Mouse (Mus musculus): ENCODE results near the gene Cacna2d3. TPM values are rescaled to one million over a fixed set of nuclear protein-coding genes. Genes with fewer than 3 reads are reported as not detected.

Gene Cacna2d3
- polyA plus RNA-seq, 1 experiment from 2014 or later, result 0.54 TPM

DNA sequence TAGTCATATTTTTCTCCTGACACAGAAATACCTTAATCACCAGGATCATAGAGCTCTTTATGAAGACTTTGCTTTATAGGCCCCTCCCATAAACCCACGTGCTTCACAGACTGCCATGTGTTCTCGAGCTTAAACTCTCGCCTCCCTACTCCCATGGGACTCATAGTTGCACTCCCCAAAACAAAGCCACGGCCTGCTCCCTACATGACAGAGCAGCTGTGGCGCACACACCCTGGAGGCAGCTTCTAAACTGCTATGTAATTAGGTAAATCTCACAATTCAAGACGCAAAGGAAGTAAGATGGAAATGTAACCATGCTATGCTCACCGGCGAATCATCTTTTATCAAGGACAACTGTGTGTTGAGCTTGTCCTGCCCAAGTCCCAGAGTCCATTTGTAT is 319.2 kb downstream of the Cacna2d3 start:
- H3K4me3 ChIP-seq (ENCODE audit: low read length), result no peak overlapping the region
- no peak for ATAC-seq (replicated peaks; ENCODE audit: extremely low read depth, insufficient read depth, low FRiP score)
- no peak overlapping the region for H3K9ac ChIP-seq (ENCODE audit: low read length)
- H3K36me3 ChIP-seq (ENCODE audit: control insufficient read depth, insufficient read depth), result no peaks in the 10 kb centered on the region
- no peaks in the 10 kb centered on the region for H3K27me3 ChIP-seq (ENCODE audit: control insufficient read depth, insufficient read depth, low read length)
- H3K27ac ChIP-seq (ENCODE audit: low read length), result no peak overlapping the region
- WGBS, result 65% methylated on average over 8 of the region's 8 CpGs
- H3K4me2 ChIP-seq (ENCODE audit: low read depth, low read length), result no peak overlapping the region
- no peaks in the 10 kb centered on the region for H3K9me3 ChIP-seq (replicated peaks; ENCODE audit: control insufficient read depth, low read length)
- no peaks in the 10 kb centered on the region for H3K4me1 ChIP-seq (ENCODE audit: control insufficient read depth, insufficient read depth, low read length)

DNA sequence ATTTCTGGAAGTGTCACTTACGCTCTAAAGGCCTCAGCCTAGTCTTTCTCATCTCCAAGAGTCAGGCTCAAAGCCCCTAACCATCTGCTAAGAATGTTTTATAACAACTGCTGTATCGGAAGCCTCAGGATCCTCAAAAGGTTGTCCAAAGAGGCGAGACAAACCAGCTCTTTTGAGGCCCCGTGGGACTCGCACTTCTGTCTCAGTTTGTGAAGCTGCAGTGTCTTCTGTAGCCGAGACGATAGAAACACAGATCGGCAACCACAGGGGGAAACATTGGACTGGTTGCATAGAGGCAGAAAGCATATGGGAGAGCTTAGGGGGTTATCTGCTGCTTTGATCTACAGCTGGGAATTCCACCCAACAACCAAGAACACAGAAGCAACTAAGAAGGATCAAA is 327.9 kb downstream of the Cacna2d3 start:
- no peak for ATAC-seq (replicated peaks; ENCODE audit: extremely low read depth, insufficient read depth, low FRiP score)
- Histone ChIP-seq H3K9ac (ENCODE audit: low read length) (no peak overlapping the region), H3K4me3 (ENCODE audit: low read length) (no peak overlapping the region), H3K4me1 (ENCODE audit: control insufficient read depth, insufficient read depth, low read length) (no peaks in the 10 kb centered on the region), H3K36me3 (ENCODE audit: control insufficient read depth, insufficient read depth) (no peaks in the 10 kb centered on the region), H3K9me3 (replicated peaks; ENCODE audit: control insufficient read depth, low read length) (no peaks in the 10 kb centered on the region), H3K4me2 (ENCODE audit: low read depth, low read length) (no peak overlapping the region), H3K27ac (ENCODE audit: low read length) (no peak overlapping the region), H3K27me3 (ENCODE audit: control insufficient read depth, insufficient read depth, low read length) (no peaks in the 10 kb centered on the region)
- 65% methylated on average over 8 of the region's 8 CpGs for WGBS

DNA sequence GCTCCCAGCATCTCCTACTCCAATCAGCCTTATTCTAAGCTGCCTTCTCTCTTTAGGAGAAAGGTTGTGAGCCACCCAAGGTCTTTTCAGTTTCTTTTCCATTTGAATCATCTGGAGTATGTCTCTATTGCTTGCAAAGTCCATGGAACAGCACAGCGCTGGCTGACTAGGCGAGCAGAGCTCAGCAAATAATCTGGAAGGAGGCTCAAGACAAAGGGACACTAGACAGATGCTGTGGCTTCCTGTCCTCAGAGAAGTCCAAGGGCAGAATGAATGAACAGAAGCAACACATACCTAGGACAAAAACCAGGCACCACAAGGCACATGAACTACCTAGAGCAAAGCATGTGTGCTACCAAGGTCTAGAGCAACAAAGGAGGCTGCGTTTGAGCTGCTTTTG is 328.8 kb downstream of the Cacna2d3 start:
- H3K9ac ChIP-seq (ENCODE audit: low read length), result no peak overlapping the region
- WGBS, result 83% methylated on average over 3 of the region's 3 CpGs
- ATAC-seq (replicated peaks; ENCODE audit: extremely low read depth, insufficient read depth, low FRiP score), result no peak
- H3K36me3 ChIP-seq (ENCODE audit: control insufficient read depth, insufficient read depth), result no peaks in the 10 kb centered on the region
- no peaks in the 10 kb centered on the region for H3K27me3 ChIP-seq (ENCODE audit: control insufficient read depth, insufficient read depth, low read length)
- H3K27ac ChIP-seq (ENCODE audit: low read length), result no peak overlapping the region
- H3K4me3 ChIP-seq (ENCODE audit: low read length), result no peak overlapping the region
- no peak overlapping the region for H3K4me2 ChIP-seq (ENCODE audit: low read depth, low read length)
- no peaks in the 10 kb centered on the region for H3K9me3 ChIP-seq (replicated peaks; ENCODE audit: control insufficient read depth, low read length)
- H3K4me1 ChIP-seq (ENCODE audit: control insufficient read depth, insufficient read depth, low read length), result no peaks in the 10 kb centered on the region

DNA sequence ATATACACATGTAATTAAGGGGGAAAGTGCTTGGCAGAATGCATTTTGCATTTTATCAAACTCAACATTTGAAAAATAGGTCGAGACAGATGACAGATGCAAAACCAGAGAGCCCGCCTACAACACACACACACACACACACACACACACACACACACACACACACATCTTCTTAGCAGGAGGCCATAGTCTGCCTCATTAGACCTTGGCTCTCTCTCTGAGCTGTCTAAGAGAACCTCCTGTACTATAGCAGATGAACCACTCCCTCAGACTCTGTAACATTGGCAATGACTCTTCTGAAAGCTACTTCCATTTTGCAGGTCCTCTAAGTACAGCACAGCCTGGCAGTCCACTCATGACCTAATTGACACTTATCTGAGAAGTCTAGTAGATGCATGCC is 330.2 kb downstream of the Cacna2d3 start:
- H3K36me3 ChIP-seq (ENCODE audit: control insufficient read depth, insufficient read depth), result no peaks in the 10 kb centered on the region
- no peak for ATAC-seq (replicated peaks; ENCODE audit: extremely low read depth, insufficient read depth, low FRiP score)
- H3K4me3 ChIP-seq (ENCODE audit: low read length), result no peak overlapping the region
- H3K9me3 ChIP-seq (replicated peaks; ENCODE audit: control insufficient read depth, low read length), result no peaks in the 10 kb centered on the region
- H3K27ac ChIP-seq (ENCODE audit: low read length), result no peak overlapping the region
- H3K4me2 ChIP-seq (ENCODE audit: low read depth, low read length), result no peak overlapping the region
- WGBS, result 59% methylated on average over 2 of the region's 2 CpGs
- no peaks in the 10 kb centered on the region for H3K4me1 ChIP-seq (ENCODE audit: control insufficient read depth, insufficient read depth, low read length)
- no peak overlapping the region for H3K9ac ChIP-seq (ENCODE audit: low read length)
- H3K27me3 ChIP-seq (ENCODE audit: control insufficient read depth, insufficient read depth, low read length), result no peaks in the 10 kb centered on the region

DNA sequence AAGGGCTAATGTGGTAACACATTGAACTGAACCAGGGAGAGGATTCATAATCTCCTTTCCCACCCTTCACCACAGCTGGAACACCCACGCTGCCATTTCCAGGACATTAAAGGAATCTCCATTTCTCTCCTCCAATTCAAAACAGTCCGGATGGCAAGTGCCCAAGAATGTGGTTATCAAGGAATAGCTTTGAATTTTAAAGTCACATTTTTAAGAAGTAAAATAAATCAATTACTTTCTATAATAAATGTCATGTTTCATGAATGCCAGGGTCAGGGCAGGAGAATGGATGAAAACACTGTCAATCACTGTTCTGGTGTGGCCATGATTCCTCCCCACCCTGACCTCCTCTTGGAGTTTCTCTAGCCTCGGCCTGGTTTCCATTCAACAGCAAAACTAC is 333.9 kb downstream of the Cacna2d3 start:
- H3K9me3 ChIP-seq (replicated peaks; ENCODE audit: control insufficient read depth, low read length), result no peaks in the 10 kb centered on the region
- no peak overlapping the region for H3K4me2 ChIP-seq (ENCODE audit: low read depth, low read length)
- ATAC-seq (replicated peaks; ENCODE audit: extremely low read depth, insufficient read depth, low FRiP score), result no peak
- H3K27ac ChIP-seq (ENCODE audit: low read length), result no peak overlapping the region
- H3K9ac ChIP-seq (ENCODE audit: low read length), result no peak overlapping the region
- no peaks in the 10 kb centered on the region for H3K36me3 ChIP-seq (ENCODE audit: control insufficient read depth, insufficient read depth)
- H3K27me3 ChIP-seq (ENCODE audit: control insufficient read depth, insufficient read depth, low read length), result no peaks in the 10 kb centered on the region
- WGBS, result 76% methylated on average over 3 of the region's 3 CpGs
- no peaks in the 10 kb centered on the region for H3K4me1 ChIP-seq (ENCODE audit: control insufficient read depth, insufficient read depth, low read length)
- H3K4me3 ChIP-seq (ENCODE audit: low read length), result no peak overlapping the region

DNA sequence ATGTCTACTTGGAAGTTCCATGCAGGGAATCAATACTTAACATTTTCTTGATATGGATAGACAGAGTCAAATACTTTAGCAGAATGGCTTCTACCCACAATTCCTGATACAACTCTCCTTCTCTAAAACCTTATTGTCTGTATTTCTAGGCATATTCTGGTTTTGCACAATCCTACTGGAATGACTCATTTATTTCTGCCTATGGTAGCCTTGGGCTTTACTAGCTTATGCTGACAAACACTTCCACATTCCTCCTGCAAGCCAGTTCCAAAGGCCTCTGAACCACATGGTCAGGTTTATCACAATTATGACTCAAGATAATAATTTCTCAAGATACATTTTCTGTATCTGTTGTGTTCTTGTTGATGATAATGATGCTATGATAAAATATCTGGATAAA is 336.2 kb downstream of the Cacna2d3 start:
- no peaks in the 10 kb centered on the region for H3K36me3 ChIP-seq (ENCODE audit: control insufficient read depth, insufficient read depth)
- H3K4me2 ChIP-seq (ENCODE audit: low read depth, low read length), result no peak overlapping the region
- no peaks in the 10 kb centered on the region for H3K4me1 ChIP-seq (ENCODE audit: control insufficient read depth, insufficient read depth, low read length)
- H3K9me3 ChIP-seq (replicated peaks; ENCODE audit: control insufficient read depth, low read length), result no peaks in the 10 kb centered on the region
- H3K27ac ChIP-seq (ENCODE audit: low read length), result no peak overlapping the region
- no peak overlapping the region for H3K4me3 ChIP-seq (ENCODE audit: low read length)
- no peak overlapping the region for H3K9ac ChIP-seq (ENCODE audit: low read length)
- no peak for ATAC-seq (replicated peaks; ENCODE audit: extremely low read depth, insufficient read depth, low FRiP score)
- no peaks in the 10 kb centered on the region for H3K27me3 ChIP-seq (ENCODE audit: control insufficient read depth, insufficient read depth, low read length)

DNA sequence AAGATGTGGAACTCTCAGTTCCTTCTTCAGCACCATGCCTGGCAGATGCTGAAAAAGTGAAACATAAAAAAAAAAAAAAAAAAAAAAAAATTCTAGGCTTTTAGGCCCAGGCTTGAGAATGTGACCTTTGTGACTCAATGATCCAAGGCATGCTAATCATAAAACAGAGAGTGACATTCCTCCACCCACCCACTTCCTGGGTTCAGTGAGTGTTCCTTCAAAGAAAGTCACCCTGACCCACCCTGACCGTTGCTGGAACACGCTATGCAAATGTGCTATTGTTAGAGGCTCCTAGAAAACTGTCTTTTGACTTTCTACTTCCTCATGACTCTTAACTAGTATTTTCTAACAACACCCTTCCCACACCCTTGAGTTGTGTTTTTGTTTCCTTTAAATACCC is 338.9 kb downstream of the Cacna2d3 start:
- Histone ChIP-seq H3K4me2 (ENCODE audit: low read depth, low read length) (no peak overlapping the region), H3K4me3 (ENCODE audit: low read length) (no peak overlapping the region), H3K9ac (ENCODE audit: low read length) (no peak overlapping the region), H3K36me3 (ENCODE audit: control insufficient read depth, insufficient read depth) (no peaks in the 10 kb centered on the region), H3K4me1 (ENCODE audit: control insufficient read depth, insufficient read depth, low read length) (no peaks in the 10 kb centered on the region), H3K27me3 (ENCODE audit: control insufficient read depth, insufficient read depth, low read length) (no peaks in the 10 kb centered on the region), H3K9me3 (replicated peaks; ENCODE audit: control insufficient read depth, low read length) (no peaks in the 10 kb centered on the region), H3K27ac (ENCODE audit: low read length) (no peak overlapping the region)
- WGBS, result 88% methylated on average over 2 of the region's 2 CpGs
- no peak for ATAC-seq (replicated peaks; ENCODE audit: extremely low read depth, insufficient read depth, low FRiP score)

DNA sequence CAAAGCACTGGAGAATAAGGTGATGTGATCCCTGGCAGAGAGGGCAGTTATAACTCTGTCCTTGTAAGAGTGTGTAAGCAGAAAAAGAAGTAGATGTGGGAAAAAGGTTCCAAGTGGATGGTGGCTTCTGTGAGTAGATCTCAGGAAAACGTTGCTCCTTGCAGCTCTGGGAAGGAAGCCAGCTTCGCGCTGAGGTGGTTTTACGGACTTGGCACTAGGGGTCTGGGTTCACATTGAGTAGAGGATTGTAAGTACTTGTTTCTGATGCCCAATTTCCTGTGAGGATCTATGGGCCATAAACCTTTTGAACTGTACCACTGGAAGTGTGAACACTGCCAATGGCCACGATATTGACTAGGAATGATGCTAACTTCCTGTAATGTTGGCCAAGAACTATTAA is 354.8 kb downstream of the Cacna2d3 start:
- Histone ChIP-seq H3K27ac (ENCODE audit: low read length) (no peak overlapping the region), H3K4me1 (ENCODE audit: control insufficient read depth, insufficient read depth, low read length) (no peaks in the 10 kb centered on the region), H3K36me3 (ENCODE audit: control insufficient read depth, insufficient read depth) (no peaks in the 10 kb centered on the region), H3K27me3 (ENCODE audit: control insufficient read depth, insufficient read depth, low read length) (no peaks in the 10 kb centered on the region), H3K9me3 (replicated peaks; ENCODE audit: control insufficient read depth, low read length) (no peaks in the 10 kb centered on the region), H3K4me2 (ENCODE audit: low read depth, low read length) (no peak overlapping the region), H3K4me3 (ENCODE audit: low read length) (no peak overlapping the region), H3K9ac (ENCODE audit: low read length) (no peak overlapping the region)
- WGBS, result 76% methylated on average over 5 of the region's 5 CpGs
- no peak for ATAC-seq (replicated peaks; ENCODE audit: extremely low read depth, insufficient read depth, low FRiP score)

DNA sequence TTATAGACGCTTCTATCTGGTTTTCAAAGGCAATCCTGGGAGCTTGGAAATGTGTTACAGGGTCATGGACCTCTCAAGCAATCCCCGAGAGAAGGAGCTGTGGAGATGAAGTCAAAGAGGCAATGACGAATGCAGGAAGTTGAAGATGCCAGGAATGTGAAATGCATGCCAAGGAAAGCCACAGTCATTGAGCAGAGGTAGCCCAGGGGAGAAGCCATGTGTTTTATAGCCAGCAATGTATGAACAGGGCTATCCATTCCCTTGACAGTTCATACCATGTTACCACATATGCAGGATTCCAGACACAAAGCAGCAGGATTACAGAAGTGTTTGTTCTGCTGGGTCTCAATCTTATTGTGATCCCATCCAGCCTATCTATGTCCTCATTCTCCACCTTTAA is 359.2 kb downstream of the Cacna2d3 start:
- no peak for ATAC-seq (replicated peaks; ENCODE audit: extremely low read depth, insufficient read depth, low FRiP score)
- H3K4me3 ChIP-seq (ENCODE audit: low read length), result no peak overlapping the region
- H3K9me3 ChIP-seq (replicated peaks; ENCODE audit: control insufficient read depth, low read length), result no peaks in the 10 kb centered on the region
- no peak overlapping the region for H3K4me2 ChIP-seq (ENCODE audit: low read depth, low read length)
- 38% methylated on average over 3 of the region's 3 CpGs for WGBS
- no peaks in the 10 kb centered on the region for H3K4me1 ChIP-seq (ENCODE audit: control insufficient read depth, insufficient read depth, low read length)
- H3K36me3 ChIP-seq (ENCODE audit: control insufficient read depth, insufficient read depth), result no peaks in the 10 kb centered on the region
- H3K9ac ChIP-seq (ENCODE audit: low read length), result no peak overlapping the region
- no peak overlapping the region for H3K27ac ChIP-seq (ENCODE audit: low read length)
- no peaks in the 10 kb centered on the region for H3K27me3 ChIP-seq (ENCODE audit: control insufficient read depth, insufficient read depth, low read length)

DNA sequence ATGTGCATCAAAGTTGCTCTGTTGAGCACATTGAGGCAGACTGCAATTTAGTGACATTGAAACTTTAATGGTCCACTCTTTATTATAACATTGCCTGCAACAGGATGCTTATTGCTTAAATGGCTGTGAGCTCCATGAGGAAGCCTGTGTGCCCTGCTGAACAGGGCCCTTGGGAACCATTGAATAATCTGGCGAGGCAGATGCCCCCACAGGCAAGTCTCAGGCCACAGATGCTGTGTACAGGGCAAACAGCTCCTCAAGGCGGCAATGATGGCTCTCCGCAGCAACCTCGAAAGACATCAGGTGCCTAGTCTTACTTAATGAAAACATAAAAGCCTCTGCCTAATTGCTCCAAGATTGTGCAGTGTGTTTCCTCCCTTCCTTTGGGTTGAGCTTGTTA is 371.0 kb downstream of the Cacna2d3 start:
- no peak for ATAC-seq (replicated peaks; ENCODE audit: extremely low read depth, insufficient read depth, low FRiP score)
- Histone ChIP-seq H3K4me1 (ENCODE audit: control insufficient read depth, insufficient read depth, low read length) (no peaks in the 10 kb centered on the region), H3K4me2 (ENCODE audit: low read depth, low read length) (no peak overlapping the region), H3K4me3 (ENCODE audit: low read length) (no peak overlapping the region), H3K36me3 (ENCODE audit: control insufficient read depth, insufficient read depth) (no peaks in the 10 kb centered on the region), H3K9me3 (replicated peaks; ENCODE audit: control insufficient read depth, low read length) (no peaks in the 10 kb centered on the region), H3K9ac (ENCODE audit: low read length) (no peak overlapping the region), H3K27ac (ENCODE audit: low read length) (no peak overlapping the region), H3K27me3 (ENCODE audit: control insufficient read depth, insufficient read depth, low read length) (no peaks in the 10 kb centered on the region)
- WGBS, result 79% methylated on average over 4 of the region's 4 CpGs
